Mouse (Mus musculus): ENCODE measurements around the gene Tas2r121. TPM values are rescaled to one million over a fixed set of nuclear protein-coding genes. Genes with fewer than 3 reads are reported as not detected.

Gene Tas2r121
- polyA plus RNA-seq (2015; fragmentation: Illumina TruSeq; extraction: RNeasy Lipid Tissue Mini Kit (QIAGEN cat#74804); ENCODE audit: low read depth, low replicate concordance): not detected

DNA sequence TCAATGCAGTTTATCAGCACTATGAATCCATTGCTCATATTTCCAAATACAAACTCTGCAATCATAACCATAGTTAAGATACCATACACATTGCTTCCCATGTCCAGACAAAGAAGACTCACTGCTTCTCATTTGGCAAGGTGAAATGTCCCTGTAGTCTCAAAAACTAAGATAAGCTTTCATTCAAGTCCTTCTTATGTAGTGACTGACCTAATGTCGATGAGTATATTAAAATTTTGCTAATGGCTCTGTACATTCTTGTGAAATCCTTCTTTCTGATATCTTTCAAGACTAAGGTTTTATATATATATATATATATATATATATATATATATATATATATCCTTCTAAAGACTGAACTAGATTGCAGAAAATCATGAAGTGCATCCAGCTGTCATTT lies at the start of gene Tas2r121:
TSS of gene Tas2r121 (minus strand) at position 101 of the 400 bp plus-strand sequence.

GRCm38 (mm10) chr6:132737935-132738334 lies 37.1 kb upstream of the Tas2r121 start, which contains the start of gene Tas2r115:
Gene Tas2r115 (minus strand): TSS chr6:132738035.

GRCm38 (mm10) chr6:132711828-132712227 lies 11.0 kb upstream of the Tas2r121 start, which contains the start of gene Tas2r122:
Gene Tas2r122 (minus strand): TSS chr6:132711928.

GRCm38 (mm10) chr6:132656653-132657052 lies 44.2 kb downstream of the Tas2r121 start, which contains the start of gene Tas2r120:
Gene Tas2r120 (plus strand): TSS chr6:132656953.

GRCm38 (mm10) chr6:132651426-132651825 lies 49.4 kb downstream of the Tas2r121 start, which contains the start of gene A630073D07Rik:
Gene A630073D07Rik (minus strand): TSS chr6:132651526.

Other genes with a start within 250 kb of the Tas2r121 start
- not detected for gene Prh1, start 131.2 kb downstream of the Tas2r121 start, polyA plus RNA-seq (2015; fragmentation: Illumina TruSeq; extraction: RNeasy Lipid Tissue Mini Kit (QIAGEN cat#74804); ENCODE audit: low read depth, low replicate concordance)
- not detected for gene Prp2, start 105.1 kb downstream of the Tas2r121 start, polyA plus RNA-seq (2015; fragmentation: Illumina TruSeq; extraction: RNeasy Lipid Tissue Mini Kit (QIAGEN cat#74804); ENCODE audit: low read depth, low replicate concordance)
- gene A630073D07Rik, start 49.5 kb downstream of the Tas2r121 start, polyA plus RNA-seq (2015; fragmentation: Illumina TruSeq; extraction: RNeasy Lipid Tissue Mini Kit (QIAGEN cat#74804); ENCODE audit: low read depth, low replicate concordance): not detected
- not detected for gene Tas2r120, start 44.1 kb downstream of the Tas2r121 start, polyA plus RNA-seq (2015; fragmentation: Illumina TruSeq; extraction: RNeasy Lipid Tissue Mini Kit (QIAGEN cat#74804); ENCODE audit: low read depth, low replicate concordance)
- gene Tas2r122, start 10.9 kb upstream of the Tas2r121 start, polyA plus RNA-seq (2015; fragmentation: Illumina TruSeq; extraction: RNeasy Lipid Tissue Mini Kit (QIAGEN cat#74804); ENCODE audit: low read depth, low replicate concordance): not detected
- not detected for gene Tas2r115, start 37.0 kb upstream of the Tas2r121 start, polyA plus RNA-seq (2015; fragmentation: Illumina TruSeq; extraction: RNeasy Lipid Tissue Mini Kit (QIAGEN cat#74804); ENCODE audit: low read depth, low replicate concordance)
- not detected for gene Tas2r124, start 53.7 kb upstream of the Tas2r121 start, polyA plus RNA-seq (2015; fragmentation: Illumina TruSeq; extraction: RNeasy Lipid Tissue Mini Kit (QIAGEN cat#74804); ENCODE audit: low read depth, low replicate concordance)
- gene Tas2r102, start 61.1 kb upstream of the Tas2r121 start, polyA plus RNA-seq (2015; fragmentation: Illumina TruSeq; extraction: RNeasy Lipid Tissue Mini Kit (QIAGEN cat#74804); ENCODE audit: low read depth, low replicate concordance): not detected
- gene Tas2r136, start 77.2 kb upstream of the Tas2r121 start, polyA plus RNA-seq (2015; fragmentation: Illumina TruSeq; extraction: RNeasy Lipid Tissue Mini Kit (QIAGEN cat#74804); ENCODE audit: low read depth, low replicate concordance): not detected
- gene Tas2r117, start 101.8 kb upstream of the Tas2r121 start, polyA plus RNA-seq (2015; fragmentation: Illumina TruSeq; extraction: RNeasy Lipid Tissue Mini Kit (QIAGEN cat#74804); ENCODE audit: low read depth, low replicate concordance): not detected
- not detected for gene Tas2r123, start 146.1 kb upstream of the Tas2r121 start, polyA plus RNA-seq (2015; fragmentation: Illumina TruSeq; extraction: RNeasy Lipid Tissue Mini Kit (QIAGEN cat#74804); ENCODE audit: low read depth, low replicate concordance)
- not detected for gene Tas2r116, start 154.4 kb upstream of the Tas2r121 start, polyA plus RNA-seq (2015; fragmentation: Illumina TruSeq; extraction: RNeasy Lipid Tissue Mini Kit (QIAGEN cat#74804); ENCODE audit: low read depth, low replicate concordance)
- not detected for gene Tas2r110, start 167.0 kb upstream of the Tas2r121 start, polyA plus RNA-seq (2015; fragmentation: Illumina TruSeq; extraction: RNeasy Lipid Tissue Mini Kit (QIAGEN cat#74804); ENCODE audit: low read depth, low replicate concordance)
- gene Tas2r113, start 192.0 kb upstream of the Tas2r121 start, polyA plus RNA-seq (2015; fragmentation: Illumina TruSeq; extraction: RNeasy Lipid Tissue Mini Kit (QIAGEN cat#74804); ENCODE audit: low read depth, low replicate concordance): not detected
- gene Tas2r125, start 208.6 kb upstream of the Tas2r121 start, polyA plus RNA-seq (2015; fragmentation: Illumina TruSeq; extraction: RNeasy Lipid Tissue Mini Kit (QIAGEN cat#74804); ENCODE audit: low read depth, low replicate concordance): not detected

Data from brain, adult 10 weeks (tissue).